Mouse (Mus musculus) layer of hippocampus, adult 6 months (tissue): ENCODE measurements around the gene Gm49368. TPM values are rescaled to one million over a fixed set of nuclear protein-coding genes. Genes with fewer than 3 reads are reported as not detected.

Experiments used
- long read RNA-seq, 2 experiments: library from polyadenylated mRNA; unstranded; transcript quantifications; one replicate each; pipeline ENCODE4 v2.0.0; 2019 to 2020
- polyA plus RNA-seq: library from polyadenylated mRNA; unstranded; fragments of <200 nt; fragmentation: Nextera tagmentation; gene quantifications from 2 replicates; pipeline ENCODE4 v1.2.3, GENCODE M21; 2021

Gm49368 gene
- polyA plus RNA-seq = 0.04 TPM in 1 of 2 replicates, not detected in the other
- long read RNA-seq, experiment 1, partial matches to known transcripts = 0 of 1 reads
- long read RNA-seq, experiment 1, other reads (novel, unspliced or antisense) = 1 of 1 reads
- long read RNA-seq, experiment 2 = 0 reads

GRCm38 (mm10) chr7:128062456-128062855 lies at the start of gene Gm49368, which contains the start of gene Itgam:
Gm49368 (plus strand) TSS chr7:128062683.
Itgam (plus strand) TSS chr7:128062640.

GRCm38 (mm10) chr7:128128741-128129720 lies 66.5 kb downstream of the Gm49368 start, which contains the start of gene Itgax:
Itgax (plus strand) TSS chr7:128129547.

GRCm38 (mm10) chr7:128154076-128154475 lies 91.6 kb downstream of the Gm49368 start, which contains the start of gene Itgad:
Itgad (plus strand) TSS chr7:128154376.

Other genes starting within 250 kb of the Gm49368 start
- 9.9 and 10.7 TPM in 2 replicates for gene Stx4a, start 238.4 kb upstream of the Gm49368 start, polyA plus RNA-seq
- 29.2 and 31.2 TPM in 2 replicates for gene Stx1b, start 238.1 kb upstream of the Gm49368 start, polyA plus RNA-seq
- gene Zfp646, start 186.5 kb upstream of the Gm49368 start, polyA plus RNA-seq = 4.8 and 5.7 TPM in 2 replicates
- 9.2 and 11.8 TPM in 2 replicates for gene Zfp668, start 185.9 kb upstream of the Gm49368 start, polyA plus RNA-seq
- 0.75 and 0.94 TPM in 2 replicates for gene Prss53, start 171.7 kb upstream of the Gm49368 start, polyA plus RNA-seq
- not detected in 2 replicates for gene Gm21974, start 167.2 kb upstream of the Gm49368 start, polyA plus RNA-seq
- 103 and 112 TPM in 2 replicates for gene Vkorc1, start 167.1 kb upstream of the Gm49368 start, polyA plus RNA-seq
- gene Bckdk, start 158.6 kb upstream of the Gm49368 start, polyA plus RNA-seq = 53.7 and 57.1 TPM in 2 replicates
- 14.9 and 15.5 TPM in 2 replicates for gene Kat8, start 150.2 kb upstream of the Gm49368 start, polyA plus RNA-seq
- 0.41 and 1.6 TPM in 2 replicates for gene Prss8, start 132.6 kb upstream of the Gm49368 start, polyA plus RNA-seq
- 17.7 TPM in 2 replicates for gene Prss36, start 116.0 kb upstream of the Gm49368 start, polyA plus RNA-seq
- gene Fus, start 95.2 kb upstream of the Gm49368 start, polyA plus RNA-seq = 5.8 TPM in 2 replicates
- gene Pycard, start 68.8 kb upstream of the Gm49368 start, polyA plus RNA-seq = 16.7 and 20.5 TPM in 2 replicates
- not detected in 2 replicates for gene Trim72, start 58.7 kb upstream of the Gm49368 start, polyA plus RNA-seq
- gene Itgam, start within 50 bp of the Gm49368 start, polyA plus RNA-seq = 3.3 and 3.4 TPM in 2 replicates
- gene Itgax, start 66.9 kb downstream of the Gm49368 start, polyA plus RNA-seq = 0.14 and 0.23 TPM in 2 replicates
- 0.50 and 0.52 TPM in 2 replicates for gene Itgad, start 91.7 kb downstream of the Gm49368 start, polyA plus RNA-seq
- 31.1 and 37.6 TPM in 2 replicates for gene Cox6a2, start 143.7 kb downstream of the Gm49368 start, polyA plus RNA-seq
- 8.8 and 10.3 TPM in 2 replicates for gene Armc5, start 174.7 kb downstream of the Gm49368 start, polyA plus RNA-seq
- gene 9130023H24Rik, start 175.3 kb downstream of the Gm49368 start, polyA plus RNA-seq = 3.7 and 4.2 TPM in 2 replicates
- 13.7 and 18.3 TPM in 2 replicates for gene Tgfb1i1, start 184.1 kb downstream of the Gm49368 start, polyA plus RNA-seq
- gene Slc5a2, start 203.0 kb downstream of the Gm49368 start, polyA plus RNA-seq = not detected in 2 replicates
- gene BC017158, start 235.5 kb downstream of the Gm49368 start, polyA plus RNA-seq = 17.7 and 20.3 TPM in 2 replicates